Mouse (Mus musculus): ENCODE data around the gene Hdac4. TPM values are rescaled to one million over a fixed set of nuclear protein-coding genes. Genes with fewer than 3 reads are reported as not detected.

Gene Hdac4
- polyA plus RNA-seq, 1 experiment from 2014 or later, result 31.2 TPM

GRCm38 (mm10) chr1:92051489-92052062, 143.9 kb downstream of the Hdac4 start:
- Histone ChIP-seq H3K27ac (replicated peaks) (no peak overlapping the region), H3K9me3 (replicated peaks) (no peaks in the 10 kb centered on the region), H3K4me3 (replicated peaks) (no peak overlapping the region), H3K9ac (replicated peaks) (no peak overlapping the region), H3K36me3 (no peaks in the 10 kb centered on the region), H3K4me2 (no peak overlapping the region), H3K27me3 (replicated peaks) (no peaks in the 10 kb centered on the region), H3K4me1 (peaks cover 18% of the 10 kb centered on the region)
- WGBS, result 87% methylated on average over 4 of the region's 4 CpGs
- no peak for ATAC-seq (ENCODE audit: low FRiP score)

DNA sequence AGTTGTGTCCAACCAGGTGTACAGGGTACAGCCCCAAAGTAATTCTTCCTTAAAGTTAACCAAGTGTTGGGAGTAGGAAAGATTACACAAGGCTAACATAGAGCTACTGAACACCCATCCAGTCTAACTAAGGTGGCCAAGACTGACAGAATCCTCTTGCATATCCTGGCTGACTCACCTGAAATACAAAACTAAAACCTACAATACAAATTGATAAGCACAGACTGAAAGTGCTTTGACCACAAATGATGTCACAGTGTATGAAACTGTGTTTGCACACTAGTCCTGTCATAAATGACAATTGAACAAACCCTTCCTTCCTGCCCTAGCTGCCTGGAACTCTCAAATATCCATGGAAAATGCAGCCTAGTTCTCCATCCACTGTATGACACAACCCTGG, 144.5 kb downstream of the Hdac4 start:
- no peak overlapping the region for H3K27ac ChIP-seq (replicated peaks)
- H3K4me2 ChIP-seq, result no peak overlapping the region
- no peaks in the 10 kb centered on the region for H3K27me3 ChIP-seq (replicated peaks)
- H3K36me3 ChIP-seq, result no peaks in the 10 kb centered on the region
- no peak for ATAC-seq (ENCODE audit: low FRiP score)
- H3K9me3 ChIP-seq (replicated peaks), result no peaks in the 10 kb centered on the region
- H3K4me1 ChIP-seq, result peaks cover 18% of the 10 kb centered on the region
- H3K4me3 ChIP-seq (replicated peaks), result no peak overlapping the region
- no peak overlapping the region for H3K9ac ChIP-seq (replicated peaks)

DNA sequence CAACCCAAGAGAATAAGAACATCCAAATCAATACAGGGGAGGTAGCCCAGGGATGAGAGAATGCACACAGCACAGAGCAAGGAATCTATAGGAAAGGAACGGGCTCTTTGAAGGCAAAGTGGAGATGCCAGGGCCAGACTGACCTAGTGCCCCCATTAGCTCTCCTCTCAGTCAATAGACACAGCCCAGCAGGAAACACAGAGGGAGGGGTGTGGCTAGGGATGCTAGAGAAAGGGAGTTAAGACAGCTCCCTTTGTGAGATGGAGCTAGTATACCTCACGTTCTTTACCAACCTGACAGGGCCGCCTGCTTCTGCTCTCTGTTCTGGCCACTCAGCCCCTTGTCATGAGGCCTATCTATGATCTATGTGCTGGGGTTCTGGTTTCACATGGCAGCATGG, 144.9 kb downstream of the Hdac4 start:
- 23% methylated on average over 3 of the region's 3 CpGs for WGBS
- no peak for ATAC-seq (ENCODE audit: low FRiP score)
- H3K27ac ChIP-seq (replicated peaks), result no peak overlapping the region

GRCm38 (mm10) chr1:92048415-92049354, 146.8 kb downstream of the Hdac4 start:
- peaks cover 16% of the 10 kb centered on the region for H3K4me1 ChIP-seq
- no peak overlapping the region for H3K4me3 ChIP-seq (replicated peaks)
- no peak overlapping the region for H3K9ac ChIP-seq (replicated peaks)
- WGBS, result 95% methylated on average over 4 of the region's 4 CpGs
- no peaks in the 10 kb centered on the region for H3K9me3 ChIP-seq (replicated peaks)
- H3K4me2 ChIP-seq, result no peak overlapping the region
- H3K27ac ChIP-seq (replicated peaks), result no peak overlapping the region
- H3K27me3 ChIP-seq (replicated peaks), result no peaks in the 10 kb centered on the region
- H3K36me3 ChIP-seq, result no peaks in the 10 kb centered on the region
- no peak for ATAC-seq (ENCODE audit: low FRiP score)

More for the DNA sequence above, 144.9 kb downstream of the Hdac4 start:
- Histone ChIP-seq H3K9ac (replicated peaks) (no peak overlapping the region), H3K4me2 (no peak overlapping the region), H3K9me3 (replicated peaks) (no peaks in the 10 kb centered on the region), H3K4me1 (peaks cover 18% of the 10 kb centered on the region), H3K36me3 (no peaks in the 10 kb centered on the region), H3K27me3 (replicated peaks) (no peaks in the 10 kb centered on the region), H3K4me3 (replicated peaks) (no peak overlapping the region)

DNA sequence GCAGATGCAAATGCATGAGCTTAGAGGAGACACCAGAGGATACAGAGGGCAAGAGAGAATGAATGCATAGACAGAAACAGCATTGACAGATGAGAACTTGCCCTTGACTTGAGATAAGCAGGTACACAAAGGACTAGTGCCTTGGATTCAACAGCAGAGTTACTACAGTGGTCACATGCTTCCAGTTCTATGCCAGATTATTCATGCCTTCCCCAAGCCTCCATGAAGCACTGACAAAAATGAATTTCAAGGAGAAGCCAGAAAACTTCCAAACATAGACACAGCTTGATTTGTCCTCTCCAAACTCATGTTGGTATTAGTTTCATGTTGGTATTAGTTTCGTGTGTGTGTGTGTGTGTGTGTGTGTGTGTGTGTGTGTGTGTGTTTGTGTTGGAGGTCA, 149.8 kb downstream of the Hdac4 start:
- Histone ChIP-seq H3K27ac (replicated peaks) (no peak overlapping the region), H3K4me1 (peaks cover 12% of the 10 kb centered on the region; the same call in 1 of the 2 replicates), H3K36me3 (no peaks in the 10 kb centered on the region), H3K9me3 (replicated peaks) (no peaks in the 10 kb centered on the region), H3K4me3 (replicated peaks) (no peak overlapping the region), H3K9ac (replicated peaks) (no peak overlapping the region), H3K27me3 (replicated peaks) (no peaks in the 10 kb centered on the region), H3K4me2 (no peak overlapping the region)
- no peak for ATAC-seq (ENCODE audit: low FRiP score)
- 91% methylated on average over 1 of the region's 1 CpGs for WGBS

- H3K4me2 ChIP-seq, result no peak overlapping the region
- H3K36me3 ChIP-seq, result no peaks in the 10 kb centered on the region
- no peaks in the 10 kb centered on the region for H3K27me3 ChIP-seq (replicated peaks)
- ATAC-seq (ENCODE audit: low FRiP score), result no peak
- H3K9ac ChIP-seq (replicated peaks), result no peak overlapping the region
- 0 out of 2 replicates have a peak, but pooled peaks cover 9% of the 10 kb centered on the region for H3K4me1 ChIP-seq
- H3K4me3 ChIP-seq (replicated peaks), result no peak overlapping the region
- no peaks in the 10 kb centered on the region for H3K9me3 ChIP-seq (replicated peaks)
- H3K27ac ChIP-seq (replicated peaks), result no peak overlapping the region
- 90% methylated on average over 3 of the region's 3 CpGs for WGBS
Measured at GRCm38 (mm10) chr1:92044868-92045267, 150.6 kb downstream of the Hdac4 start.

DNA sequence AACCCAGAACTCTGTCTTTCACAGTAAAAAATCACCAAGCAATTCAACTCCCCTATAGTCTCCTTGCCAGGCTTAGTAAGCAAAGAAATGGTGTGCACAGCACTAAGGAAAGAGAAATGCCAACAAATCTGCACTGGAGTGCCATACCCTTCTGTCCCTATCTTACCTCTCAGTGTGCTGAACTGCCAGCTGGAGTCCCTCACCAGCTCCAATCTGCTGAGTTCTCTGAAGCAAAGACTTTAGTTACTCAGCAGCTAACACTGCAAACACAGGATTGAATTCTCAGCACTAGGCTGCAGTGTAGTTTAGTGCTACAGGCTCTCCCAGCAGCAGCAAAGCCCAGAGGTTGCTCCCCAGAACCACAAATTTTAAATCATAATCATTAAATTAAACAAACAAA, 151.5 kb downstream of the Hdac4 start:
- peaks cover 16% of the 10 kb centered on the region; the same call in 1 of the 2 replicates for H3K4me1 ChIP-seq
- no peak overlapping the region for H3K4me2 ChIP-seq
- H3K27me3 ChIP-seq (replicated peaks), result no peaks in the 10 kb centered on the region
- no peak overlapping the region for H3K4me3 ChIP-seq (replicated peaks)
- no peaks in the 10 kb centered on the region for H3K9me3 ChIP-seq (replicated peaks)
- no peak overlapping the region for H3K27ac ChIP-seq (replicated peaks)
- ATAC-seq (ENCODE audit: low FRiP score), result no peak
- no peaks in the 10 kb centered on the region for H3K36me3 ChIP-seq
- no peak overlapping the region for H3K9ac ChIP-seq (replicated peaks)

GRCm38 (mm10) chr1:92042126-92042525, 153.4 kb downstream of the Hdac4 start:
- 24% methylated on average over 3 of the region's 3 CpGs for WGBS
- Histone ChIP-seq H3K9ac (replicated peaks) (no peak overlapping the region), H3K4me1 (peaks cover 21% of the 10 kb centered on the region; the same call in 1 of the 2 replicates), H3K9me3 (replicated peaks) (no peaks in the 10 kb centered on the region), H3K4me3 (replicated peaks) (no peak overlapping the region), H3K4me2 (no peak overlapping the region), H3K36me3 (no peaks in the 10 kb centered on the region), H3K27me3 (replicated peaks) (no peaks in the 10 kb centered on the region), H3K27ac (replicated peaks) (no peak overlapping the region)
- no peak for ATAC-seq (ENCODE audit: low FRiP score)

- H3K4me3 ChIP-seq (replicated peaks), result no peak overlapping the region
- 43% methylated on average over 3 of the region's 3 CpGs for WGBS
Measured at GRCm38 (mm10) chr1:92041290-92041689, 154.2 kb downstream of the Hdac4 start.

GRCm38 (mm10) chr1:92038714-92039113, 156.8 kb downstream of the Hdac4 start:
- H3K9me3 ChIP-seq (replicated peaks), result no peaks in the 10 kb centered on the region
- no peak overlapping the region for H3K27ac ChIP-seq (replicated peaks)
- no peaks in the 10 kb centered on the region for H3K36me3 ChIP-seq
- ATAC-seq (ENCODE audit: low FRiP score), result no peak
- H3K4me3 ChIP-seq (replicated peaks), result no peak overlapping the region
- no peak overlapping the region for H3K9ac ChIP-seq (replicated peaks)
- H3K4me2 ChIP-seq, result no peak overlapping the region
- H3K27me3 ChIP-seq (replicated peaks), result no peaks in the 10 kb centered on the region
- peaks cover 33% of the 10 kb centered on the region for H3K4me1 ChIP-seq
- WGBS, result 47% methylated on average over 1 of the region's 1 CpGs

More at GRCm38 (mm10) chr1:92041290-92041689, 154.2 kb downstream of the Hdac4 start:
- Histone ChIP-seq H3K27ac (replicated peaks) (no peak overlapping the region), H3K4me1 (peaks cover 26% of the 10 kb centered on the region), H3K36me3 (no peaks in the 10 kb centered on the region), H3K9me3 (replicated peaks) (no peaks in the 10 kb centered on the region), H3K4me2 (no peak overlapping the region), H3K9ac (replicated peaks) (no peak overlapping the region), H3K27me3 (replicated peaks) (no peaks in the 10 kb centered on the region)
- no peak for ATAC-seq (ENCODE audit: low FRiP score)

DNA sequence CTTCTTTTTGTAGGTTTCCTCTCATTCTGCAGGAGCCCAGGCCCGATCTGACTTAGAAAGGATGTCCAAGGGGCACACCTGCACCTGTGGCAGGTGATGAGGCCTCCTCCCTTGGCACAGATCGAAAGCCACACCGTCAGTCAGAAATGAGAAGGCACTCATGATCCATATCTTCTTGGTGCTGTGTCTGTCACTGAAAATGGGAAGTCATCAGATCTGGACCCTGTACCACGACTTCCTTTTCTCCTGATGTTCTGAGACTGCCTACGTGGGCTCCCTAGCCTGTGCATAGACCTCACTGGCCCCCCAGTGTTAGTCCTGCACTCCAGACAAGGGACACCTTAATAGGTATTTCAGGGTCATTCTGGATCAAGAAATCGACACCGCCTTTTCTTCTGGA, 158.5 kb downstream of the Hdac4 start:
- Histone ChIP-seq H3K27me3 (replicated peaks) (no peaks in the 10 kb centered on the region), H3K4me1 (peaks cover 35% of the 10 kb centered on the region), H3K9me3 (replicated peaks) (no peaks in the 10 kb centered on the region), H3K27ac (replicated peaks) (no peak overlapping the region), H3K9ac (replicated peaks) (no peak overlapping the region), H3K4me3 (replicated peaks) (no peak overlapping the region), H3K4me2 (no peak overlapping the region), H3K36me3 (no peaks in the 10 kb centered on the region)
- 95% methylated on average over 7 of the region's 7 CpGs for WGBS
- no peak for ATAC-seq (ENCODE audit: low FRiP score)

GRCm38 (mm10) chr1:92035770-92036169, 159.7 kb downstream of the Hdac4 start:
- Histone ChIP-seq H3K36me3 (no peaks in the 10 kb centered on the region), H3K4me2 (no peak overlapping the region), H3K4me3 (replicated peaks) (no peak overlapping the region), H3K9ac (replicated peaks) (no peak overlapping the region), H3K27me3 (replicated peaks) (no peaks in the 10 kb centered on the region), H3K9me3 (replicated peaks) (no peaks in the 10 kb centered on the region), H3K27ac (replicated peaks) (no peak overlapping the region), H3K4me1 (peaks cover 40% of the 10 kb centered on the region)
- 52% methylated on average over 6 of the region's 6 CpGs for WGBS
- ATAC-seq (ENCODE audit: low FRiP score), result no peak
